Mouse (Mus musculus) embryonic facial prominence, embryonic 13.5 days (tissue): ENCODE data around the gene Arhgef10l. TPM values are rescaled to one million over a fixed set of nuclear protein-coding genes. Genes with fewer than 3 reads are reported as not detected.
"Not testable (repeated sequence)": the region's sequence is repeated elsewhere in the genome, so short reads cannot be mapped to it uniquely, and the experiment has no call there.

Experiments used
- ATAC-seq: fragments of 200-750 bp; cut with Nextera tagmentation; 2 replicates; pipeline ENCODE4 v1.8.0; 2017; ENCODE audit warnings: low read depth; ENCODE audit not compliant: insufficient number of reproducible peaks, insufficient read depth, low FRiP score, low TSS enrichment
- H3K27ac ChIP-seq: fragments of 300-500 bp; sonication (generic); 2 replicates; pipeline ENCODE4 v1.5.1; 2015; ENCODE audit warnings: moderate library complexity, mild to moderate bottlenecking, inconsistent platforms
- H3K27me3 ChIP-seq: fragments of 300-500 bp; sonication (generic); 2 replicates; pipeline ENCODE4 v1.6.1; 2015; ENCODE audit warnings: mild to moderate bottlenecking, inconsistent platforms
- H3K36me3 ChIP-seq: fragments of 300-500 bp; sonication (generic); 2 replicates; pipeline ENCODE4 v1.6.1; 2015; ENCODE audit warnings: mild to moderate bottlenecking, inconsistent platforms
- H3K4me1 ChIP-seq: fragments of 300-500 bp; sonication (generic); 2 replicates; pipeline ENCODE4 v1.6.1; 2015; ENCODE audit warnings: inconsistent platforms
- H3K4me2 ChIP-seq: fragments of 300-500 bp; sonication (generic); 2 replicates; pipeline ENCODE4 v1.6.1; 2015; ENCODE audit warnings: moderate library complexity, mild to moderate bottlenecking, inconsistent platforms
- H3K4me3 ChIP-seq: fragments of 300-500 bp; sonication (generic); 2 replicates; pipeline ENCODE4 v1.5.1; 2015; ENCODE audit warnings: mild to moderate bottlenecking, inconsistent platforms
- H3K9ac ChIP-seq: fragments of 300-500 bp; sonication (generic); 2 replicates; pipeline ENCODE4 v1.6.1; 2015; ENCODE audit warnings: mild to moderate bottlenecking, inconsistent platforms
- H3K9me3 ChIP-seq: fragments of 300-500 bp; sonication (generic); 2 replicates; pipeline ENCODE4 v1.6.1; 2016; ENCODE audit warnings: inconsistent platforms
- WGBS: fragments of 180-500 bp; shearing (Covaris S2); methylation state at CpG from one replicate; pipeline ENCODE4 v1.1.7; 2015; ENCODE audit warnings: mixed read lengths; 5-methylcytosine and 5-hydroxymethylcytosine counted together
- polyA plus RNA-seq: library from polyadenylated mRNA; unstranded; fragments of >200 nt; fragmentation: Nextera tagmentation; extraction: Ambion mirVana; gene quantifications from 2 replicates; pipeline ENCODE4 v1.2.1, GENCODE M21; 2015

The Arhgef10l gene
- polyA plus RNA-seq, 1 experiment from 2014 or later: 11.5 TPM

- H3K27me3 ChIP-seq: no peaks in the 10 kb centered on the region
- no peaks in the 10 kb centered on the region for H3K9me3 ChIP-seq
- peaks cover 96% of the 10 kb centered on the region for H3K36me3 ChIP-seq
- WGBS: 98% methylated on average over 16 of the region's 16 CpGs
- H3K4me3 ChIP-seq: no peak overlapping the region
- no peaks in the 10 kb centered on the region for H3K4me1 ChIP-seq
- H3K9ac ChIP-seq: no peak overlapping the region
- H3K27ac ChIP-seq: no peak overlapping the region
- no peak for ATAC-seq
- H3K4me2 ChIP-seq: no peak overlapping the region
These were observed 89.2 kb downstream of the Arhgef10l start for GRCm38 (mm10) chr4:140576628-140577027.

GRCm38 (mm10) chr4:140574863-140575262, 90.9 kb downstream of the Arhgef10l start:
- not testable (repeated sequence) for H3K27me3 ChIP-seq, H3K9ac ChIP-seq, H3K9me3 ChIP-seq, H3K4me3 ChIP-seq, H3K4me1 ChIP-seq, H3K27ac ChIP-seq, ATAC-seq, H3K4me2 ChIP-seq
- peaks cover 86% of the 10 kb centered on the region for H3K36me3 ChIP-seq
- WGBS: 89% methylated on average over 7 of the region's 7 CpGs

GRCm38 (mm10) chr4:140572376-140572775, 93.4 kb downstream of the Arhgef10l start:
- H3K9me3 ChIP-seq: no peaks in the 10 kb centered on the region
- H3K4me3 ChIP-seq: no peak overlapping the region
- H3K27me3 ChIP-seq: no peaks in the 10 kb centered on the region
- no peak overlapping the region for H3K9ac ChIP-seq
- no peak for ATAC-seq
- H3K27ac ChIP-seq: no peak overlapping the region
- 83% methylated on average over 17 of the region's 17 CpGs for WGBS
- H3K4me2 ChIP-seq: no peak overlapping the region
- peaks cover 86% of the 10 kb centered on the region for H3K36me3 ChIP-seq
- no peaks in the 10 kb centered on the region for H3K4me1 ChIP-seq

- no peak for ATAC-seq
- no peaks in the 10 kb centered on the region for H3K27me3 ChIP-seq
- no peak overlapping the region for H3K4me2 ChIP-seq
- H3K27ac ChIP-seq: no peak overlapping the region
- 0 out of 2 replicates have a peak overlapping the region, but pooled peaks have one; percentile 36 for H3K9ac ChIP-seq
- no peaks in the 10 kb centered on the region for H3K9me3 ChIP-seq
- peaks cover 87% of the 10 kb centered on the region for H3K36me3 ChIP-seq
- no peaks in the 10 kb centered on the region for H3K4me1 ChIP-seq
- WGBS: 39% methylated on average over 2 of the region's 2 CpGs
- H3K4me3 ChIP-seq: no peak overlapping the region
These were observed 96.4 kb downstream of the Arhgef10l start for GRCm38 (mm10) chr4:140569394-140569793.

GRCm38 (mm10) chr4:140567911-140568480, 97.8 kb downstream of the Arhgef10l start:
- Histone ChIP-seq H3K27me3 (no peaks in the 10 kb centered on the region), H3K4me1 (no peaks in the 10 kb centered on the region), H3K4me2 (no peak overlapping the region), H3K4me3 (no peak overlapping the region), H3K36me3 (peaks cover 85% of the 10 kb centered on the region), H3K9ac (no peak overlapping the region), H3K9me3 (no peaks in the 10 kb centered on the region), H3K27ac (no peak overlapping the region)
- WGBS: 95% methylated on average over 11 of the region's 11 CpGs
- ATAC-seq: no peak

- Histone ChIP-seq H3K4me2 (no peak overlapping the region), H3K4me1 (no peaks in the 10 kb centered on the region), H3K9me3 (no peaks in the 10 kb centered on the region), H3K9ac (no peak overlapping the region), H3K27ac (no peak overlapping the region), H3K4me3 (no peak overlapping the region), H3K36me3 (peaks cover 85% of the 10 kb centered on the region), H3K27me3 (no peaks in the 10 kb centered on the region)
- 91% methylated on average over 14 of the region's 14 CpGs for WGBS
- ATAC-seq: no peak
These were observed 99.0 kb downstream of the Arhgef10l start for GRCm38 (mm10) chr4:140566785-140567184.

GRCm38 (mm10) chr4:140564459-140564858, 101.4 kb downstream of the Arhgef10l start:
- not testable (repeated sequence) for H3K4me2 ChIP-seq, H3K27ac ChIP-seq, H3K9me3 ChIP-seq, H3K4me1 ChIP-seq, H3K9ac ChIP-seq, ATAC-seq, H3K4me3 ChIP-seq, H3K27me3 ChIP-seq
- 84% methylated on average over 1 of the region's 1 CpGs for WGBS
- H3K36me3 ChIP-seq: peaks cover 87% of the 10 kb centered on the region

- no peaks in the 10 kb centered on the region for H3K9me3 ChIP-seq
- peaks cover 79% of the 10 kb centered on the region for H3K36me3 ChIP-seq
- H3K9ac ChIP-seq: no peak overlapping the region
- WGBS: 85% methylated on average over 10 of the region's 10 CpGs
- H3K27me3 ChIP-seq: no peaks in the 10 kb centered on the region
- no peak overlapping the region for H3K4me3 ChIP-seq
- no peak overlapping the region for H3K27ac ChIP-seq
- H3K4me2 ChIP-seq: no peak overlapping the region
- no peak for ATAC-seq
- no peaks in the 10 kb centered on the region for H3K4me1 ChIP-seq
These were observed 103.2 kb downstream of the Arhgef10l start for GRCm38 (mm10) chr4:140562461-140563178.

GRCm38 (mm10) chr4:140561744-140562143, 104.1 kb downstream of the Arhgef10l start:
- Histone ChIP-seq H3K4me2 (no peak overlapping the region), H3K27me3 (no peaks in the 10 kb centered on the region), H3K4me3 (no peak overlapping the region), H3K36me3 (peaks cover 77% of the 10 kb centered on the region), H3K9me3 (no peaks in the 10 kb centered on the region), H3K9ac (no peak overlapping the region), H3K4me1 (no peaks in the 10 kb centered on the region), H3K27ac (no peak overlapping the region)
- no peak for ATAC-seq
- over 99% methylated on average over 3 of the region's 3 CpGs for WGBS

GRCm38 (mm10) chr4:140559862-140560261, 106.0 kb downstream of the Arhgef10l start:
- Histone ChIP-seq H3K9me3 (no peaks in the 10 kb centered on the region), H3K36me3 (peaks cover 68% of the 10 kb centered on the region), H3K27ac (no peak overlapping the region), H3K27me3 (no peaks in the 10 kb centered on the region), H3K4me3 (no peak overlapping the region), H3K4me1 (no peaks in the 10 kb centered on the region), H3K9ac (no peak overlapping the region), H3K4me2 (no peak overlapping the region)
- WGBS: 90% methylated on average over 4 of the region's 4 CpGs
- ATAC-seq: no peak

GRCm38 (mm10) chr4:140558193-140558592, 107.6 kb downstream of the Arhgef10l start:
- peak overlapping the region; percentile 27; the same call in 1 of the 2 replicates for H3K9ac ChIP-seq
- no peaks in the 10 kb centered on the region for H3K9me3 ChIP-seq
- H3K4me1 ChIP-seq: no peaks in the 10 kb centered on the region
- no peak overlapping the region for H3K4me2 ChIP-seq
- no peaks in the 10 kb centered on the region for H3K27me3 ChIP-seq
- peaks cover 65% of the 10 kb centered on the region for H3K36me3 ChIP-seq
- H3K4me3 ChIP-seq: no peak overlapping the region
- no peak for ATAC-seq
- no peak overlapping the region for H3K27ac ChIP-seq
- 86% methylated on average over 5 of the region's 5 CpGs for WGBS

- Histone ChIP-seq H3K9ac (no peak overlapping the region), H3K27me3 (no peaks in the 10 kb centered on the region), H3K27ac (no peak overlapping the region), H3K36me3 (peaks cover 67% of the 10 kb centered on the region), H3K4me2 (no peak overlapping the region), H3K4me3 (no peak overlapping the region), H3K4me1 (no peaks in the 10 kb centered on the region), H3K9me3 (no peaks in the 10 kb centered on the region)
- no peak for ATAC-seq
- WGBS: 90% methylated on average over 10 of the region's 10 CpGs
These were observed 109.3 kb downstream of the Arhgef10l start for GRCm38 (mm10) chr4:140556561-140556960.
